Mouse (Mus musculus) inflammation-experienced regulatory T-cells, adult 6 months (primary cell): ENCODE data around the gene Qrich1. TPM values are rescaled to one million over a fixed set of nuclear protein-coding genes. Genes with fewer than 3 reads are reported as not detected.

Source experiments
- ATAC-seq: one replicate; pipeline ENCODE4 v1.8.0; 2017
- polyA plus RNA-seq, 3 experiments: library from polyadenylated mRNA; unstranded; fragments of 100-300 nt; shearing (Covaris generic); gene quantifications; one replicate each; pipeline ENCODE4 v1.2.1; 2017

Gene Qrich1
- polyA plus RNA-seq, 3 experiments from 2014 or later = 68.0 to 91.8 (median 70.4) TPM

DNA sequence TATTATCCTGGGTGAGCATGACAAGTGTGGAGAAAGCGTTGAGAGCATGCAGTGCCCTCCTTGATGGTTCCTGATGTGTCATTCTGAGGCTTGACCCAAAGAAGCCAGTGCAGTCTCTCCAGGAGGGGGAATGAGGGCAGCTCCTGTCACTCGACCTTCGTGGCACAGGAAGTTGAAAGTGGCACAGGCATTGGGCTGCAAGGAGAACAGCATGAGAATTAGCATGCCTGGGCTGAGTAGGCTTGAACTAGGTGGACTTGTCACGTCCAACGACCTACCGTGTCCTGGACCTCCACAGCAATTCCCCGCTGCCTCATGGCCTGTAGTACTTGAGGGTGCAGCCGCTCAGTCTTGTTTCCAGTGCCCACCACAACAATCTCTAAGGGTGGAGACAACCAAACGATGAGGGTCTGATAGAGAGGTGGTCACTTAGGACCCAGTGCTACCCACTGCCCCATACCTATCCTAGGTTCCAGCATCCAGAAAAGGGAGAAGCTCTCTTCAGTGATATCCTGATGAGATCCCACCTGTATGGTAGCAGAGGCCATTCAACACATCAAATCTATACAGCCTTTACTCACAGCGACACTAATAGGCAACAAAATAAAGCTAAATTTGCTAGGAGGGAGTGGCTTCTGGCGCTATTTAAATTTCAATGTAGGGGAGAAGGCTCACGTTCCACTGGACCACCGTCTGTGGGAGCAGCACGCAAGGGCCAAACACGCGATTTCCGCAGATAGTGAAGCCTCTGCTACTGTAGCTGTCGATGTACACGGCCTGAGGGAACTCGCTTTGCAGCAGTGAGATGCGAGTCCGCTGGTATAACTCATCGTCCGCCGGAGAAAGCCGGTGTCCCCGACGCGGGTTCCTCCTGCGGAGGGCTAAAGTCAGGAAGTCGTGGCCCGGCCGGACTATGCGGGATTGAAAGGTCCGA, 49.5 kb downstream of the Qrich1 start:
- no peak for ATAC-seq

DNA sequence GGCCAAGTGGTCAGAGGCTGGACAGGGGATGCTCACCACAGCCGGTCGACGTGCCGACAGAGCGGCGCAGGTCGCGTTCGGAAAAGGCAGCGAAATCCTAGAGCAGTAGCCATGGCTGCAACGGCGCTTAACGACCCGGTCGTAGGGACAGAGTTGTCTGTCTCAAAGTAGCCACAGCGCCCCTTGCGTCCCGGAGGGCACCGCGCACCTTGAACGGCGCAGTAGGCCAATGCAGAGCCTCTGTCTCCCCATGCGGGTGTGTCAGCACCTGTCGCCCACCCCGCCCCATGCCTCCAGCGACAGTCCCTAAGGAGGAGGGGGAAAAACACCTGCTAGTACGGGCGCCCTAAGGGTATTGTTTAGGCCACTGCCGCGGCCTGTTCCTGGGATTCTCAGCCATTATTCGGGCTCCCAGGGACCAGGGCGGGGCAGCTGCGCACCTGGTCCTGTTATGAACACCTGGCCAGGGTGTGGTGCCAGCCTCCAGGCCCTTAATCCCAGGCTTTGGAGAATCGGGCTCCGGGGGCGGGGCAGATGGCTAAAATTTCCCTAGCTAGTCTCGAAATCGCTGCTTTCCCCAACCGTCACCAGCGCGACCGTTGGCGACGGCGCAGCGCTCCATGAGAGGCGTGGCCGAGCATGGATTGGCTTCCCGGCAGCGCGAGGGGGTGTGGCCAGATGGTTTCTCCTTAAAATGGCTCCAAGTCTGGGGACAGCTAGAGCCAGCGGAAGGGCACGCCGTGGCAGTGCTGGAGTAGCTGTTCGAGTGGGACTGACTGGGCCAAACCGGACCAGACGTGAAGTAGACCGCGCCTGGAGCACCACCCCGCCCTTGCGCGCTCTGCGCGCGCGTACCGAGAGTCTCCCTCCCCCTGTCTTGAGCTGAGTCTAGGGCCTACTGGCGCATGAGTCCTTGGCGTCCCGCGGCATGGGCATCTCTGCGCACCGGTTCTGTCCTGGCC, 50.5 kb downstream of the Qrich1 start, which contains the start of gene Ndufaf3:
Gene Ndufaf3, minus strand, starts transcription at position 620 of the 962 bp plus-strand sequence.
- ATAC-seq = peak; percentile 73

DNA sequence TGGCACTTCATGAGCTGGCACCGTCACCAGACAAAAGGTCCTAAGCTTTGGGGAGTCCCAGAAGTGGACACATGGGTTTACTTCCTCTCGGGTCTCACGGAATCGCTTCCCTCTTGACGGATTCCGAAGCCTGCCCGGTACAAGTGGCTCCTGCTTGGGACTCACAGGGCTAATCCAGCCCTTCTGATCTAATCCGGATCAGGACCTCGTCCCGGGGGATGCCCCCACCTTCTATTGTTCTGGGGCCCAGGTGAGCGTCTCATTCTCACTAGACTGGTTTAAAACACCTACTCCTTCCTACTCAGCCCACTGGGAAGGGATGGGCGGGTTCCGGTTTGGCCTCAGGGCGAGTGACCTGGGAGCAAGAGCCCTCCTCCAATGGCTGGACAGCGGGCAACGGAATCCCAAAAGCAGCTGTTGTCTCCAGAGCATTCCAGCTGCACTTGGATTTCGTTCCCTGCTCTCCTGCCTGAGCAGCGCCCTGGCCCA, 51.4 kb downstream of the Qrich1 start:
- ATAC-seq = no peak

DNA sequence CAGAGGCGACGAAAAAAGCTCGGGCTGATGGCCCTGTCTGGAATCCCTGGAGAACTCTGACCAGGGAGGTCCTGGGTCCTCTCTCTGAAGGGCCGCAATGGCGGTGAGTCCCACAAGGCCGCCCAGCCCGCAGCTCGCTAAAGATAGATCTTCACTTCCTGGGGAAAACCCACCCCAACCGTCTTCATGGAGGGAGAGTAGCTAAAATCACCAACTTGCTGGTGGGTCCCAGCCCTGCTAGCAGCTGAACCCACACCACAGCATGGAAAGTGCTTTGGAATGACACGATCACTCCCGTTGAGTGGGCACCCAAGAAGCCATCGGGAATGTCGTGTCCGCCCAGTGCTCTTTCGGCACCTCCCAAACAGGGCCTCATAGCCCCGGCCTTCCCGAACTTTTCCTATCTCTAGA, 51.9 kb downstream of the Qrich1 start:
- no peak for ATAC-seq

DNA sequence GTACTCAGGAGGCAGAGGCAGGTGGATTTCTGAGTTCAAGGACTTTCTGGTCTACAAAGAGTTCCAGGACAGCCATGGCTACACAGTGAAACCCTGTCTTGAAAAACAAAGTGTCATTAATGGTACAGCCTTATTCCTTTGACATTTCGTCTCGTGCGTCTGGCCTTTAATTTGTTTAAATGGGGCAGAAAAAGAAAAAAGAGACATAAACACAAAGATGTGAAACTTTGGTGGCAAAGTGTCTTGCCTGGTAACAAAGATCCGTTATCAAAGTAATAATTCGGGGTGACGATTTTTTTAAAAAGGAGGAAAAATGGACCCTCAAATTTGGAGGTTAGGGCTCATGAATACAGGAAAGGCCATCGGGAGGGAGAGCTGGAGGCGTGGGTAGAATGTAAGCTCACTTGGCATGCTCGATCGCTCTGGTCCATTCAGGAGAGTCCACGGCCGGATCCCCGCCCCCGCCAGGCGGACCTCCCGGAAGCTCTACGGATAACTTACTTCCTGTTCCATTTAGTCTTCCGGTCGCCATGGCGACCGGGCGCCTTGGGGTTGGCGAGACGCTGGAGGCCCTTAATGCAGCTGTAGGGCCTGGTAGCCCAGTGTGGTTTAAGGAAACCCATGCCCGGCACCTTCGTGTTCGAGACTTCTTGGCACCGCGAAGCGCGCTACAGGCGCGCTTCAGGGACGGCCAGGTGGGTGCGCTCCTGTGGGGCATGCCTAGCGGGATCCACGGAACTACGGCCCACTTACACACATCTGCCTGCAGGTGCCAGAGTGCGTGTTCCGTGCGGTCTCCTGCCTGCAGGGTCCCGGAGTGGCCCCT, 53.0 kb downstream of the Qrich1 start, which contains the start of gene Dalrd3:
Gene Dalrd3, plus strand, starts transcription at position 506 of the 826 bp plus-strand sequence.
- ATAC-seq = peak; percentile 59

DNA sequence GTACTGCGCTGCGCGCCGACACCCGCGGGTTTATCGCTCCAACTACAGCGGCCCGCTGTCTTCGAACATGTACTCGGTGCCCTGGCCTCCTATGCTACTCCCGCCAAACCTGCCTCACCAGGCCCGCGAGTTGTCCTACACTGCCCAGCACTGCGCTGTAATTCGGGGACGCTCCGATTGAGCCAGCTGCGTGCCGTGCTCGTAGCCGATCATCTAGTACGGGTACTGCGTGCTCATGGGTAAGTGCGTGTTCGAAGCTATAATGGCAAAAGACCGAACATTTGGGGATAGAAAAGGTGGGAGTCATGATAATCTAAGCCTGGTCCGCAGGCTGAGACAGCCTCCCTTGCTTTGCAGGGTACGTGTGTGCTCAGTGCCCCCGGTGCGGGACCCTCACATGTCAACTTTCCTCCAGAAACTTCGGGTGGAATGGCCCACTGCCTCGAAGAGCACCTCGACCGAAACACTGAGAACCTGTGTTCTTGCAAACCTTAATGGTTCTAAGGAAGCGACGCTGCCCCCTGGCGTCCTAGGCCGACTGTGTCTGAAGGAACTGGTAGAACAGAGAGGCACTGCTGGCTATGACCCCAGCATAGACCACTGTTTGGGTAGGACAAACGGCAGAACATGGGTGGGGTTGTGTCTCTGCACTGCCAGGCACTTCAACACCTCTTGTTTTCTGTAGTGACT, 53.7 kb downstream of the Qrich1 start:
- ATAC-seq = peak; percentile 30

DNA sequence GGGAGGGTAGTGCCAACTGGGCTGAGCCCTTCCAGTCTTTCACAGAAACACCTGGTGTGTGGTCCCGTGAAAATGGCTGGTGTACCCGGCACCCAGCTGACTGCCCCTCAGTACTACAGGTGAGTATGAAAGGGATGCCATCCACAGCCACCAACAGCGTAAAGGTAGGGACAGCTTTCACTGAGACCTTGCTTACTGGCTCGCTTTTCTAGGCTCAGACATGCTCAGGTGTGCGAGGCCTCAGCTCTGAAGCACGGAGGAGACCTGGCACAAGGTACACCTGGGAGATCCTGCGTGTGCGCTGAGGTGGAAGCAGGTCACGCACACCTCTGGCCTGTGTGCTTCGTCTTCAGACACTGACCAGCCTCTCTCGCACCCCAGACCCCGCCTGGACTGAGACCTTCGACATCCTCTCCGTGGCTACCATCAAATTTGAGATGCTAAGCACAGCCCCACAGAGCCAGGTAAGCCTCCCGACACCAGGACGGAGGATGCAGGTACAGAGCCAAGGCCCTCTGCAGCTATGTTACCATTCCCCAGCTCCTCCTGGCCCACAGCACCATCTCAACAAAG, 54.9 kb downstream of the Qrich1 start:
- ATAC-seq = no peak

DNA sequence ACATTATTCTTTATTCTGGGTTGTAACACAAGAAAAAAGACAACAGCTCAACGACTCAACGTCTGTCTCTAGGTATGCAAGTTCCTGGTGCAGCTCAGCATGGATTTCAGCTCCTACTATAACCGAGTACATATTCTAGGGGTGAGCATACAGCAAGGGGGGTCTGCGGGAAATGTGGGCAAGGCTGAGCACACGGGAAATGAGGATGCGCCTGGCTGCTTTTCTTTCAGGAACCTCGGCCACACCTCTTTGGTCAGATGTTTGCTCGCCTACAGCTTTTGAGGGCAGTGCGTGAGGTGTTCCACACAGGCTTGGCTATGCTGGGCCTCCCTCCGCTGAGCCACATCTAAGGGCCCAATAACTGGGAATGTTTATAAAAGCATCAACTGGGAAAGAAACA, 55.7 kb downstream of the Qrich1 start:
- no peak for ATAC-seq

DNA sequence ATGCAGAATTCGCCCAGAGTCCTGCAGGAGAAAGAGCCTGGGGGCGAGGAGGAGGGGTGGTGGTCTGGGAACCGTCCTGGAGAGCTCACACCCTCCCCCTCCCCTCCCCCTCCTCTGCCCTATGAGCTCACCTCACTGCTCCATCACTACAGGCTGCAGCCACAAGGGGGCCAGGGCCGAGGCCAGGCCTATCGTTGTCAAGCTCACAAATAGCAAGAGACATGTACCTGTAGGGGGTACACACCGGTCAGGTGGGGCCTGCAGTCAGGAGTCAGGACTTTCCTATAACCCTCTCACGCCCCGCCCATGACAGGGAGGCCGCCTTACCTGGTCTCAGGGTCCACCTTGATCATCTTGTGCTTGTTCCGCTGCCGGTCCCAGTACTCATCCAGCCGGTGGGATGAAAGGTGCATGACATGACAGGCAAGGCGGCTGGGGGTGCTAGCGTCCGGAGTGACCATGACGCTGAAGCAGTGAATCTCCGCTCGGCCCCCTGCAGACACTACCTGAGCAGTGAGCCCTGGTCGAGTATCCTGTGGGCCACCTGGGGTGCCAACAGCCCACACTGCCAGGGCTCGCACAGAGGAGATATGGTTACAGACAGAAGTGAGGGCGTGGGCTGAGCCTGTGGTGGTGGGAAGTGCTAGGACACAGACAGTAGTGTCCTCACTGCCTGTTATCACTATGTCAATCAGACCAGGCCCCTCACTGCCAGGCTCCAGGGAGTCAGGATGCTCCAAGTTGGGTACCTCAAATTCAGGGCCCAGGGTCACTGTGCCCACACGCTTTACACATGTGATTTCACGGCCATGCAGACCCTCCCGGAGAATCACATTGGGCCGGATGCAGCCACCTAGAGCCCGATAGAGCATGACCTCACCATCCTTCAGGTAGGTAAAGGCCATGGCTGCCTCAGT, 57.4 kb downstream of the Qrich1 start:
- ATAC-seq = no peak

DNA sequence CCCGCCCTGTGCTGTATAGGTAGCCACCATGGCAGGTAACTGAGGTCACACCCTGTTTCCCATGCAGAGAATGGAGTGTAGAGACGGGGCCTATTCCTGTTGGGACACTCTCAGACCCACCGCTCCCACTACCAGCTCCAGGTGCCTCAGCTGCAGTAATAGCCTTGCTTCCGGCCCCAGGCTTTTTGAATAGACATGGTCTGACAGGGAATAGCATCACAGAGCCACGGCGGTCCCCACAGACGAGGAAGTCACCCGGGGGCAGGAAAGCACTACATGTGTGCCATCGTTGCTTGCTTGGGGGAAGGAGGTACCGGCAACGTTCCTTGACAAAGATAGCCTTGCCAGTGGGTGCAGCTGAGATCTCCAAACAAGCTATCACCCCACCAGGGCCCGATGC, 58.3 kb downstream of the Qrich1 start:
- ATAC-seq = no peak

DNA sequence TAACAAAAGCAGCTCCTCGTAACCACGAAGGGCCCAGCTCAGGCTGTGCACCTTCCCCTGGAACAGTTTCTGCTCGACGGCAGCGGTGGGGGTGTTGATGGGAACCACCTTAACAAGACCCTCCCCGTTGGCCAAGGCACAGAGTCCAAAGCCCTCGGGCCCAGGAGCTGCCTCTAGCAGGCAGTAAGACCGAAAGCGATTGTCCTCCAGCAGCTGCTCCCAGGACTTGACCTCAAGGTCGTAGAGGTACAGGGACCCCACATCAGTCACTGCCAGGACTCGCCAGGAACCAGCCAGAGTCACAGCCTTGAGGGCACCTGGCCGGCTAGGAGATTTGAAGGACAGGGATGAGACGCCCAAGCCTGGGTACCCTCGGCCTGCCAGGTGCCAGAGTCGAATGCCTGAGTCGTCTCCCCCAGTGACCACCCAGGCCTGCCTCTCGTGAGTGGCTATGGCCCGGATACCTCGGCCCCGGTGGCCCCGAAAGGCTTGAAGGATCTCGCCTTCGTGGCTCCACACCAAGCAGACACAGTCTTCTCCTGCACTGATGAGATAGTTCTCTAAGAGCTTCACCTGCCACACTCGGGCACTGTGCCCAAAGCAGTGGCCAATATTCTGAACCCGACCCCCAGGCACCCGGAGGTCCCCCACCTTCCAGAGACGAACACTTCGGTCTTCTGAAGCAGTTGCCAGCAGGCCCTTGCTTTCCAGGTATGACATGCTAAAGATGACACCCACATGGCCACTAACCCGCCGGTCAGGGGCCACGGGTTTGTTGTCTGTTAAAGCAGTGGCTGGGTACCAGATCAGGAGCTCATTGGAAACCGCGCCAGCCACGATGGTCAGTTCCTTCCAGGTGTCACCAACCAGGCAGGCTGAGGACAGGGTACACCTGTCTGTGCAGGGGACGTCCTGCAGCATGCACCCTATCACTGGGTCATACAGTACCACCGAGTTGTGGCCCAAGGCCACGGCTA, 59.0 kb downstream of the Qrich1 start:
- ATAC-seq = no peak

DNA sequence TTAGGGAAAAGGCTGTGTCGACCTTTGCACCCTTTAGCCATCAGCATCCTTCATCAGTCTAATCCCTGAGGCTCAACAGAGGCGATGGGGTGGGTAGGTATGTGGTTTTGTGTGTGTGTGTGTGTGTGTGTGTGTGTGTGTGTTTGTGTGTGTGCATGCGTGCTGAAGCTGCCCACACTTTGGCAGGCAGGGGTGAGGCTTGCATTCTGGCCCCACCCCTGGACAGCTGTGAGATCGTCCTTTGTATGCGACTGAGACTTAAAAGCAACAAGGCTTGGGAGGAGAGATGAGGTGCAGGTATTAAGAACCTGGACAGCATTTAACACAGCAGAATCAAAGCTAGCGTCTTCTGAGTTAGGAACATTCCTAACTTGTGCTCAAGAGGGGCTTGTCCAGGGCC, 60.4 kb downstream of the Qrich1 start:
- no peak for ATAC-seq

DNA sequence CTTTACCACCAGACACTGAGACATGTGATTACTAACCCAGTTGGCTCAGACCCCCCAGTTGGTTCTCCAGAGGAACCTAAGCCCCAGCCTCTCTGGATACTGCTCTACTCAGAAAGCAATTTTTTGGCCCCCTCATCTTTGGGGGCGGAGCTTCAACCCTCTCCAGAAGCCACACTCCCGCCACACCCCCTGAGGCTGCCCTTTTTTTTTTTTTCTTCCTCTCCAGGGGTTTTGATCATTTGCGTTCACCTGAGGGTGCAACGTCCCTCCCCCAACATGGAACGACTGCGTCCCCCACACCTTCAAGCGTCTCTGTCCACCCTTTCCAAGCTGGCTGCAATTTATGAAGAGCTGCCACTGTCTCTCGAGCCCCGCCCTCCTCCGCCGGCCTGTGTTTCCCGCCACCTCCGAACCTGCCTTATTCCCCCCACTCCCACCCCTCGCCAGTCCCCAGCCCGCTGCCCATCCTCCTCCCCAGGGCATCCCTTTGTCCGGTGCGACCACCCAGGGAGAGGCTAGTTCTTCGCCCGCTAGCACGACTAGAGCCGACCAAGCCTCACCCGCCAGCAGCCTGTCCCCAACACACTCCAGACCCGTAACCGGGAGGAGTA, 61.4 kb downstream of the Qrich1 start:
- no peak for ATAC-seq

DNA sequence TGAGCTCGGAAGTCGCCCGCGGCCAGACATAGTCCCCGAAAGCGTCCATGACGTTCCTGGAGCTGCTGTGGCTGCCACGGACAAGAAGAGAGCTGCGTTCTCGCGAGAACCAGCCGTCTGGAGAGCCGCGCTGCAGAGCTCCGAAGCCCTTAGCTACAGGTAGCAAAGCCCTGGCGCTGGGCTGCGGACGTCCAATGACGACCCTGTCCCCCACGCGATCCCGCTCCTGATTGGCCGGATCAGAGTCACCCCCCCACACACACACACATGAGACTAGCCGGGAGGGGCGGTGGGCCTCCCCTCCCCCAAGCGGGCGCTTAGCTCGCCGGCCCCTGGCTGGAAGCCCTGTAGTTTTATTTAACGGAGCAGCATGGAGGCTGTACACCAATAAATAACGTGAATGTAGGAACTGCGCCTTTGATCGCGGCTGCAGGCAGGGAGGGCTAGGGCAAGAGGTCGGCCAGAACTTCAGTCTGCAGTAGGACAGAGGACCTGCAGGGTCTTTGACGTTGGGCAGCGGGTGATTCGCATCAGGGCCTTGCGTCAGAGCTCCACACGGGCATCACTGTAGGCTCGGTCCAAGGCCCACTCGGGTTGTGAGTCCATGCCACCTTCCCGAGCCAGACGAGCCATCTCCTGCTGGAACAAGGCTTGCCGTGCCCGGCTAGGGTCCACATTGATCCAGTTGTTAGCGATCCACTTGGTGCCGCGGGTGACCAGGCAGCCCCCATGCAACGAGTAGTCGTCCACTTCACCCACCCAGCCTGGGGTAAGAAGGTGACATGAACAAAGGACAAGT, 62.1 kb downstream of the Qrich1 start, which contains the start of gene Wdr6:
Gene Wdr6, minus strand, starts transcription at position 195 of the 799 bp plus-strand sequence.
- ATAC-seq = peak; percentile 99

DNA sequence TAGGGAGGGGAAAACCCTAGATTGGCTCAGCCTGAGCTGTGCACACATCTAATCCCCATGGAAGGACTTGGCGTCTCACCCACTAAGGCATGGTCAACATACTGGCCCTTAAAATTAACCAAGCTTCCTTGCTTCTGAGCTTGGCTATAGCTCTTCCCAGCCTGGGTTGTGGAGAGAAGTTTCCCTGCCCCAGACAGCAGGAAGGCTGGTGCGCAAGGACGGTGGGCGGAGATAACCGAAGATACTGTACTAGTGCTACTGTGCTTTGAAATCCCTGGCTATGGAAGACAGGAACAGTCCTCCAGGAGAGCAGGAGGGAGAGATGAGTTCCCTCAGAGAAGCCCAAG, 62.7 kb downstream of the Qrich1 start:
- no peak for ATAC-seq

DNA sequence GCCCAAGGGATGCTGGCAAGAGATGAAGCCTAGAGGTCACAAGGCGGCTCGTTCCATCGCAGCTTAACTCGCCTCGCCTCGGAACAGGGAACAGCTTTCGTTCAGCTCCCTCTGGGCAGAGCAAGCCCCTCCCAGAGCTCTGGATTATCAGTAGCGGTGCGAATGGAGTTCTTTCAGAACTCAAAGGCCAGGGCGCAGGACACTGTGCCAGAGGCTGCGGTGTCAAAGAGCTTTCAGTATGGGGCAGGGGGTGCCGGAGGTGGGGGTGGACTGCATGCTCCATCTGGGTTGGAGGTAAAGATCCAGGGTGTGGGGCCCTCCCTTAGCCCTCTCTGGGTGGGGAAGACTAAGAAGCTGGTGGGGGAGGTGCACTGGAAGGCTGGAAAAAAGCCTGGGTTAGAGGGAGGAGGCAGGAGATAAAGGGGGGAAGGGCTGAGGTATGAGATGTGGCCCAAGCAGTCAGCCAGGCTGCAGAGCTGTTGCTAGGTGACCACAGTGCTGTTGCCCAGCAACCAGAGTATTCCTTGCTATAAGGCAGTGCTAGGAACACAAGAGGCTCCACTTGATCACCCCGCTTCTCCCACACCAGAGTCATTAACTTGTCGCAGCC, 71.1 kb downstream of the Qrich1 start:
- ATAC-seq = no peak

DNA sequence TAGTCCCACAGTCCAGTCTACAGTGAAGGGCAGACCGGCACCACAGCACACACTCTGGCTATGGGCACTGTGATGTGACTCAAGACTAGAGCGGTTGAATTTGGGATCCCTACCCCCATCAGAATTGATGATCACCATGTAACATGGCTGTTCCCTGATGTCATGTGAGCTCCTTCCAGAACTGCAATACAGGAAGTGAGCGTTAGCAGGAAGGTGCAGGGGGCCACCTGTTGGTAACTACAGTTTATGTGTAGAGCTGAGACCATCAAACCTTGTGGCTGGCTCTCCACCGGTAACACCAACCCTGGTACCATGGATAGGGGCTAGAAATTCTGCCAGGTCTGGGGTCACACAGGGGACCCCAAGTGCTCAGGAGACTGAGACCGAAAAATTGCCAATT, 72.6 kb downstream of the Qrich1 start:
- no peak for ATAC-seq
